Mouse (Mus musculus) lung, postnatal 36 days (tissue): Measurements from ENCODE around the gene Zfyve21.

Experiments
- DNase-seq: peaks from one replicate; pipeline ENCODE4 v3.0.0; 2022; ENCODE audit warnings: mixed read lengths

Gene Zfyve21

DNA sequence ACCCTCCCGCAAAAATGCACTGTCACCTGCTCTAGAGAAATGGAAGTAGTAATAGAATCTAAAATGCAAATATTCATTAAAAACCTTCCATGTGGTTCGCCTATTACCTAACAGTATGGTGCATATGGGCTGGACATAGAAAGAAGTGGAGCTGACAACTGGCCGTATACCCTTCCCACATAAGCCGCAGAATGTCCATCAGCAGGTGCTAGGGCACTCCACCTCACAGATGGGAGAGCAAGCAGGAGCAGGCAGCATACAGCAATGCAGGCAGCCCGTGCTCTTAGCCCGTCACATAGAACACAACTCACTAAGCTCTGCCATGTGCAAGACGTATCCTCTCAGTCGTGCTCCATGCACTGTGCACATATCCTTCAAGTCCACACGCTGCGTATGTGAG lies 32.8 kb downstream of the Zfyve21 start:
- no peak for DNase-seq

DNA sequence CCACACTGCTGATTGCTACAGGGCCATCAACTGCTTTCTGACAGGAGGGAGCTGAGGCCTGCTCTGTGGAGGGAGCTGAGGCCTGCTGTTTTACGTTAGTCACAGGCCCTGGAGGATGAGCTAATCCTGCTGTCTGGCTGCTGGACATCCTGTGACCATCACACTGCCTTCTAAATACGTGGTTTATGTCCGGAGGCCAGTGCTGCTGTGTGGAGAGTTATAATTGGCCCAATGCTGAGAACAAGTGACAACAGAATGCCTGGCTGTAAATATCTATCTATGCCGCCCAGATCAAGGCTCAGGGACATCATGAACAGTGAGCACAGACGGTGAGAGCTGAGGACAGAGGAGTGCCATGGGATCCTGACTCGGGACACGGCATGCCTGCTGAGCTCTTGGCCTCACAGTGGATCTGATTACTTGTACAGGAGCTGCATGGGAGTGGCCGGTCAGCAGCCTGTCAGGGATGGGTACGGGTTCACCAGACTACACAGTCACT lies 34.4 kb downstream of the Zfyve21 start:
- no peak for DNase-seq

GRCm38 (mm10) chr12:111851235-111851634 lies 37.3 kb downstream of the Zfyve21 start:
- peak; percentile 14 for DNase-seq

- DNase-seq: no peak
Observed at GRCm38 (mm10) chr12:111851745-111852144, 37.8 kb downstream of the Zfyve21 start.

DNA sequence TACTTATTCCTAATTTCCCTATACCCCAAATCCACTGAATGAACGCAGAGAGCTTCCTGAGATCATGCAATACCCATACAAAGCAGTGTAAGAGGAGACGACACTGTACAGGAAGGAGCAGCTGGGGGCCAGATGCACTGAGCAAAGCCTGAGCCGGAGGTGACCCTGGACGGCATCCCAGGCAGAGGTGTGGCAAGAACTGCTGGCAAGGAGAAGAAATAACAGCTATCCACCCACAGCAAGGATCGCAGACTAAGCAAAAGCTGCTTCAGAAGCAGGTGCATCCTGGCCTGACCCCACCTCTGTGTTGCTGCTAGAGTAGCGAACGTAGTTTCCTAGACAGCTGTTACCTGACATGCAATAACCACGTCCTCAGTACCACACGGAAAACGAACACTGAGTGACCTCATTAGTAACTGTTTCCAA lies 39.1 kb downstream of the Zfyve21 start:
- peak; percentile 49 for DNase-seq

GRCm38 (mm10) chr12:111853546-111853945 lies 39.6 kb downstream of the Zfyve21 start:
- DNase-seq: no peak

DNA sequence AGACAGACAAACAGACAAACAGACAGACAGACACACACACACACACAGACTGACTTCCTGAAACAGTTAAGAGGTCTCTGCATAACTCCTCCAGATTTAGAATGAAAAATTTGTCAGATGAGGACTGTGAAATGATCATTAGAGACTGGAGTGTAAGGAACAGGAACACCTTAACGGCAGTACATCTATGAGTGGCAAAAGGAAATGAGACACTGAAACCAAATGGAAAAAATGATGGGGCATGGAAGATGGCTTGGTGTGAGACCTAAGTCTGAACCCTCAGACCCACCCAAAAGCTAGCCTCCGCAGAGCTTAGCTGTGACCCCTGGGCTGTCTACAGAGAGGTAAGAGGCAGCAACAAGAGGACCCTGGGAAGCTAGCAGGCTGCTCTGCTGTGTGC lies 41.5 kb downstream of the Zfyve21 start:
- no peak for DNase-seq

DNA sequence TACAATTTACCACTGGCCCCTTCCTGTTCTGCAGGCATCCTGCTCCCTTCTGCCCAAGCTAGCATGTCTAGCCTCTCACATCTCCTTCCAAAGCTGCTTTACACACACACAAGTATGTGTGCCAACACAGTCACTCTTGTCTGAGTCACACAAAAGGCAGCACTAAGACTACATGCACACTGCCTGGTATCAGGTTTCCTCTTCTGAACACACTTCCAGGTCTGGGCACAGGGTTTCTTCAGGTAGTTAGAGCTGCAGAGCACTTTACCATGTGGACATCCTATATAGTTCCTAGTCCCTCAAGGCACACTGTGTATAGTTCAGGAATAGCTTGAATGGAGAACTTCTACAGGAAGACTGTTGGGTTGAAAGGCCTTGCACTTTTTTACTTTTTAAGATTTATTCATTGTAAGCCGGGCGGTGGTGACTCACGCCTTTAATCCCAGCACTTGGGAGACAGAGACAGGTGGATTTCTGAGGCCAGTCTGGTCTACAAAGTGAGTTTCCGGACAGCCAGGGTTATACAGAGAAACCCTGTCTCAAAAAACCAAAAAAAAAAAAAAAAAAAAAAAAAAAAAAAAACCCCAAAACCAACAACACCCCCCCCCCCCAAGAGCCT lies 50.3 kb downstream of the Zfyve21 start:
- DNase-seq: no peak

GRCm38 (mm10) chr12:111869806-111870205 lies 55.8 kb downstream of the Zfyve21 start:
- no peak for DNase-seq

DNA sequence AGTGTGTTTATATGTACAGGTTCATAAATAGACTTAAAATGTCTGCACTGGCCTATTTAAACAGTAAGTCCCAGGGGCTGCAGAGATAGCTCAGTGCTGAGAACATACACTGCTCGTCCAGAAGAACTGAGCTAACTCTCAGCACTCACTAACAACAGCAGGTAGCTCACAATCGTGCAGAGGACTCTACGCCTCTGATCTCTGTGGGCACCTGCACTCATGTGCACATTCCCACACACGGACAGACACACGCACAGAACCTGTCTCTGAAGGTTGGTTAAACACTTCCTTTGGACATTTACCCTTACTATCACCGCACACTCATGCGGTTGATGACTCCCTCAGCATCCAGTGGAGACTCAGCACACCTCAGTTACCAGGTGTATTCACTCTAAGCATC lies 56.8 kb downstream of the Zfyve21 start:
- DNase-seq: no peak

DNA sequence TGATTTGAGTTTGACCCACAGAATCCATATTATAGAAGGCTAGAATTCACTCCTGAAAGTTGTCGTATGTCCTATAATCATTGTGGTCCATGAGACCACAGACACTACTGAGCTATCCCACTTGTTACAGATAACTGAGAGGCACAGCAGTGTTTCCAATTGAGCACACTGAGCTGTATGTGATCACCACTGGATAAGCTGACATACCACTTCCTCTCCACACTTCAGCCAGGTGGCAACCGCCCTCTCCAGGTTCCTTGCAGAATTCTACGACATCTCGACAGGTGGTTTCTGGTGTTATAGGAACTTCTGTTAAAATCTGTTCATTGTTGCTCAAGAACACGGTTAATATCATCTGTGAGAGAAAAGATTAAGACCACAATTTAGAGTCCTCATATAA lies 58.1 kb downstream of the Zfyve21 start:
- no peak for DNase-seq

DNA sequence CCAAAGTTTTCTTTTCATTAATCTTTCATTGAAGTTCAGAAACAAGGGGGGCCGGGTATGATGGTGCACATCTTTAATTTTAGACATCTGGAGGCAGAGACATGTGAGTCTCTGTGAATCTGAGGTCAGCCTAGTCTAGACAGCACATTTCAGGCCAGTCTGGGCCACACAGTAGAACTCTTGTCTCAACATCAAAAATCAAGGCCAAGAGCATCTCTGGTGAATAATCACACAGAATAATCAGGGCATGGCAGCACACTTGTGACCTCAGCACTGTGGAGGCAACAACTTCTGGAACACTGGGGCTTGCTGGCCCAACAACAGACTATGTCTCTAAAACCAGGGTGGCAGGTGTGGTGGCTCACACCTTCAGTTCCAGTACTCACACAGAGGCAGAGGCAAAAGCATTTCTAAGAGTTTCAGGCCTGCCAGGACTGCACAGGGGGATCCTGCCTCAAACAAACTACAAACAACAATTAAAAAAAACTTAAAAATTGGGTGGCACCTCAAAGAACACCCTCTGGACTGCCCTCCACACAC lies 60.7 kb downstream of the Zfyve21 start:
- no peak for DNase-seq

- DNase-seq: no peak
Observed at GRCm38 (mm10) chr12:111875499-111875898, 61.5 kb downstream of the Zfyve21 start.

GRCm38 (mm10) chr12:111878213-111878612 lies 64.2 kb downstream of the Zfyve21 start:
- peak; percentile 93 for DNase-seq
